Mouse (Mus musculus) midbrain, postnatal 0 days (tissue): Measurements from ENCODE around the gene Prm2. TPM values are rescaled to one million over a fixed set of nuclear protein-coding genes. Genes with fewer than 3 reads are reported as not detected.

ENCODE experiments used
- ATAC-seq: fragments of 200-750 bp; cut with Nextera tagmentation; 2 replicates; pipeline ENCODE4 v1.8.0; 2017; ENCODE audit warnings: moderate number of reproducible peaks, mild to moderate bottlenecking, moderate TSS enrichment, moderate library complexity; ENCODE audit not compliant: low FRiP score
- DNase-seq: peaks from one replicate; pipeline ENCODE4 v3.0.0-alpha.2; 2015; ENCODE audit warnings: low spot score
- H3K27ac ChIP-seq: fragments of 300-500 bp; sonication (generic); 2 replicates; pipeline ENCODE4 v1.5.1; 2014; ENCODE audit warnings: low read depth, mild to moderate bottlenecking, low read length, mixed read lengths
- H3K27me3 ChIP-seq: fragments of 300-500 bp; sonication (generic); 2 replicates; pipeline ENCODE4 v1.6.1; 2014; ENCODE audit warnings: low read length, control low read depth, mixed read lengths; ENCODE audit not compliant: insufficient read depth
- H3K36me3 ChIP-seq: fragments of 300-500 bp; sonication (generic); 2 replicates; pipeline ENCODE4 v1.6.1; 2014; ENCODE audit warnings: low read length, control low read depth, mixed read lengths; ENCODE audit not compliant: insufficient read depth
- H3K4me1 ChIP-seq: fragments of 300-500 bp; sonication (generic); 2 replicates; pipeline ENCODE4 v1.6.1; 2014; ENCODE audit warnings: mild to moderate bottlenecking, control low read depth, antibody characterized with exemption, low read length, mixed read lengths; ENCODE audit not compliant: insufficient read depth
- H3K4me2 ChIP-seq: fragments of 300-500 bp; sonication (generic); 2 replicates; pipeline ENCODE4 v1.6.1; 2014; ENCODE audit warnings: low read depth, mild to moderate bottlenecking, low read length, mixed read lengths; ENCODE audit not compliant: poor library complexity, severe bottlenecking
- H3K4me3 ChIP-seq: fragments of 300-500 bp; sonication (generic); 2 replicates; pipeline ENCODE4 v1.5.1; 2014; ENCODE audit warnings: low read depth, mild to moderate bottlenecking, low read length, moderate library complexity
- H3K9ac ChIP-seq: fragments of 300-500 bp; sonication (generic); replicated peaks from 2 replicates; pipeline ENCODE4 v1.6.1; 2014; ENCODE audit warnings: mild to moderate bottlenecking, low read length, moderate library complexity, mixed read lengths; ENCODE audit not compliant: poor library complexity, severe bottlenecking
- H3K9me3 ChIP-seq: fragments of 300-500 bp; sonication (generic); 2 replicates; pipeline ENCODE4 v1.6.1; 2016; ENCODE audit warnings: low read length, control low read depth
- CTCF ChIP-seq: IDR thresholded peaks from 2 replicates; pipeline ENCODE4 v1.5.1; 2016; ENCODE audit warnings: antibody characterized with exemption, mild to moderate bottlenecking
- WGBS: fragments of 180-500 bp; shearing (Covaris S2); extraction: QIAGEN DNeasy Blood & Tissue Kit; methylation state at CpG from one replicate; pipeline ENCODE4 v1.1.7; 2014; 5-methylcytosine and 5-hydroxymethylcytosine counted together
- polyA plus RNA-seq: library from polyadenylated mRNA; unstranded; fragments of >200 nt; fragmentation: Nextera tagmentation; extraction: Ambion mirVana; gene quantifications from 2 replicates; pipeline ENCODE4 v1.2.1, GENCODE M21; 2015
- total RNA-seq: library from RNA; depleted of rRNA; stranded (reverse); fragments of >200 nt; gene quantifications from 2 replicates; pipeline ENCODE4 v1.2.3, GENCODE M21; 2014

The Prm2 gene
- total and polyA plus RNA-seq, 2 experiments from 2014 or later = not detected

GRCm38 (mm10) chr16:10780631-10781120 is 15.3 kb downstream of the Prm2 start:
- H3K4me2 ChIP-seq = no peak overlapping the region
- peaks cover 11% of the 10 kb centered on the region; the same call in 1 of the 2 replicates for H3K4me1 ChIP-seq
- no peaks in the 10 kb centered on the region; the same call in 1 of the 2 replicates for H3K27me3 ChIP-seq
- WGBS = 86% methylated on average over 5 of the region's 5 CpGs
- no peak for TF ChIP-seq CTCF
- ATAC-seq (no peak), DNase-seq (no peak)
- no peak overlapping the region for H3K4me3 ChIP-seq
- H3K36me3 ChIP-seq = no peaks in the 10 kb centered on the region
- no peak overlapping the region for H3K27ac ChIP-seq
- H3K9me3 ChIP-seq = no peaks in the 10 kb centered on the region
- H3K9ac ChIP-seq = no peak overlapping the region

GRCm38 (mm10) chr16:10777579-10778160 is 18.3 kb downstream of the Prm2 start:
- no peaks in the 10 kb centered on the region for H3K36me3 ChIP-seq
- H3K9me3 ChIP-seq = no peaks in the 10 kb centered on the region
- no peak overlapping the region for H3K4me3 ChIP-seq
- no peak for TF ChIP-seq CTCF
- H3K4me2 ChIP-seq = no peak overlapping the region
- ATAC-seq (no peak), DNase-seq (no peak)
- H3K27ac ChIP-seq = no peak overlapping the region
- no peak overlapping the region for H3K9ac ChIP-seq
- H3K27me3 ChIP-seq = no peaks in the 10 kb centered on the region; the same call in 1 of the 2 replicates
- peaks cover 4% of the 10 kb centered on the region; the same call in 1 of the 2 replicates for H3K4me1 ChIP-seq
- 77% methylated on average over 5 of the region's 5 CpGs for WGBS

- no peaks in the 10 kb centered on the region for H3K36me3 ChIP-seq
- H3K9ac ChIP-seq = no peak overlapping the region
- H3K4me1 ChIP-seq = no peaks in the 10 kb centered on the region
- no peaks in the 10 kb centered on the region for H3K9me3 ChIP-seq
- WGBS = 71% methylated on average over 7 of the region's 7 CpGs
- TF ChIP-seq CTCF = no peak
- H3K27ac ChIP-seq = no peak overlapping the region
- DNase-seq = no peak
- no peak for ATAC-seq
- no peaks in the 10 kb centered on the region; the same call in 1 of the 2 replicates for H3K27me3 ChIP-seq
- H3K4me2 ChIP-seq = no peak overlapping the region
- H3K4me3 ChIP-seq = no peak overlapping the region
These were observed 19.6 kb downstream of the Prm2 start for GRCm38 (mm10) chr16:10776322-10776721.

DNA sequence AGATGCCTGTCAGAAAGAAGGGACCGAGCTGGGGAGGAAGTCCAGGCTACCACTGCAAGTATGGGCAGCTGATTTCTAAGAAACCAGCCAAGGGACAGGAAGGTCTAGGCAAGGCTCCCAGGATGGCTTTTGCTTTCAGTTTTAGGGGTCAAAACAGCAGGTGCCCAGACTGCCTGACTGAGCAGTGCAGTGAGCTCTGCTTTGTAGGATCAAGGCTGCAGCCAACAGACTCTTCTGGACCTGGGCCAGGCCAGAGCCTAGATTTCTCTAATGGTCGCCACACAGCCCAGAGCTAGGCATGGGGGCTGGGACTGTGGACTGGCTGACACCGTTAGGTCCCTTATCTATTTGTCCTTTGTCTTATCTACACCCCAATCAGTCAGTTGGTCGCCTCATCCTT is 21.2 kb downstream of the Prm2 start:
- no peak for TF ChIP-seq CTCF
- Histone ChIP-seq H3K9me3 (no peaks in the 10 kb centered on the region), H3K4me1 (no peaks in the 10 kb centered on the region), H3K27me3 (no peaks in the 10 kb centered on the region), H3K4me3 (no peak overlapping the region), H3K36me3 (no peaks in the 10 kb centered on the region), H3K9ac (no peak overlapping the region), H3K27ac (no peak overlapping the region), H3K4me2 (no peak overlapping the region)
- WGBS = 72% methylated on average over 4 of the region's 4 CpGs
- no peak for DNase-seq
- ATAC-seq = no peak

DNA sequence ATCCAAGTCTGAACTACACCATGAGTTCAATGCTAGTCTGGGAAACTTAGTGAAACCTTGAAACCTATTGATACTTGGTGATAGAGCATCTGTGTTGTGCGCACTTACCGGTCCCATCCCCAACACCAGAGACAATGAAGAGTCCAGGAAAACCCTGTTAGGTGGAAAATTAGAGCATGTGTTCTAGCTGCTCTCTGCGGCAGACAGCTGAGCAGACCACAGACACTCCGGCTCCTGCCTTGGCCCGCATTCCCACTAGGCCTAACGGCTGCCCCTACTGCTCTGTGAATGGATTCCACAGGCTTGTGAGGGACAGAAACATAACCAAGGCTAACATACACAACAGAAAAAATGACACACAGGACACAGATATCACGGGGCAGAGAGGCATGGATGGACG is 22.4 kb downstream of the Prm2 start:
- Histone ChIP-seq H3K27me3 (no peaks in the 10 kb centered on the region), H3K36me3 (no peaks in the 10 kb centered on the region), H3K4me3 (no peak overlapping the region), H3K9me3 (no peaks in the 10 kb centered on the region), H3K27ac (no peak overlapping the region), H3K9ac (no peak overlapping the region), H3K4me2 (no peak overlapping the region), H3K4me1 (no peaks in the 10 kb centered on the region)
- DNase-seq (no peak), ATAC-seq (no peak)
- 90% methylated on average over 8 of the region's 8 CpGs for WGBS
- TF ChIP-seq CTCF = no peak

DNA sequence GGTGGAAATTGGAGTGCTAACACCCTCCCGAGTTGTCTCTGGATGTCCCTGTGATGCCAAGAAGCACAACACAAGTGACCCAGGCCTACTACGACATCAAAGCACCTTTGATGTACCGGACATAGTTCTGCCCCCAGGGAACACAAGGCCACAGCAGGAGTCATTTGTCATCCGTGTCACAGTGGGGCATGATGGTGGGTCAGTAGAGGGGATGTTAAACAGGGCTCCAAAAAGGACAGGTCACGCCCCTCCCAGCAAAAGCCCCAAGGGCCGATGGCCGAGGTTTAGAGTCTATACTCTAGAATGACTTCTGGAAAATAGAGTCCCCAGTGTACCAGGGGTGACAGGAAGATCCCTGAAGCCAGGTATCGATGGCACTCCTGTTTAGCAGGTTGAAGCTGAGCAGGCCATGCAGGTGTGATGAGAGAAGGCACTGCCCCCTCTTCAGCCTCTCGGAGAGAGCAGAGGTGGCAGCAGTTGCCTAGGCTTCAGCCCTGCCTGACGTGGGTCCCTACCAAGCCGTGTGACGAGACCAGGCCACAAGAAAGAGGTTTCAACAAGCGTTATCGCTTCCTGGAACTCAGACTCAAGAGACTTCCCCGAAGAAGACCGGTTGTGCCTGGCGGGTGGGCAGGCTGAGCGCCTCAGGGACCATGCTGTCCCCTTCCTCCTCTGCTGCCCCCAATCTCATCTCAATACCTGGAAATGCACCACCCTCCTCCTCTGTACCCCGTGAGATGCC is 24.0 kb downstream of the Prm2 start:
- no peak overlapping the region for H3K4me2 ChIP-seq
- no peaks in the 10 kb centered on the region for H3K36me3 ChIP-seq
- no peak for ATAC-seq
- no peak for DNase-seq
- no peaks in the 10 kb centered on the region for H3K27me3 ChIP-seq
- H3K9ac ChIP-seq = no peak overlapping the region
- no peak overlapping the region for H3K4me3 ChIP-seq
- 66% methylated on average over 19 of the region's 19 CpGs for WGBS
- no peak for TF ChIP-seq CTCF
- H3K9me3 ChIP-seq = no peaks in the 10 kb centered on the region
- no peaks in the 10 kb centered on the region for H3K4me1 ChIP-seq
- no peak overlapping the region for H3K27ac ChIP-seq
